Mouse (Mus musculus): ENCODE measurements around the gene Ptpn23. TPM values are rescaled to one million over a fixed set of nuclear protein-coding genes. Genes with fewer than 3 reads are reported as not detected.

Gene Ptpn23
- 6.7 TPM for polyA plus RNA-seq (2017; shearing (Covaris generic))

DNA sequence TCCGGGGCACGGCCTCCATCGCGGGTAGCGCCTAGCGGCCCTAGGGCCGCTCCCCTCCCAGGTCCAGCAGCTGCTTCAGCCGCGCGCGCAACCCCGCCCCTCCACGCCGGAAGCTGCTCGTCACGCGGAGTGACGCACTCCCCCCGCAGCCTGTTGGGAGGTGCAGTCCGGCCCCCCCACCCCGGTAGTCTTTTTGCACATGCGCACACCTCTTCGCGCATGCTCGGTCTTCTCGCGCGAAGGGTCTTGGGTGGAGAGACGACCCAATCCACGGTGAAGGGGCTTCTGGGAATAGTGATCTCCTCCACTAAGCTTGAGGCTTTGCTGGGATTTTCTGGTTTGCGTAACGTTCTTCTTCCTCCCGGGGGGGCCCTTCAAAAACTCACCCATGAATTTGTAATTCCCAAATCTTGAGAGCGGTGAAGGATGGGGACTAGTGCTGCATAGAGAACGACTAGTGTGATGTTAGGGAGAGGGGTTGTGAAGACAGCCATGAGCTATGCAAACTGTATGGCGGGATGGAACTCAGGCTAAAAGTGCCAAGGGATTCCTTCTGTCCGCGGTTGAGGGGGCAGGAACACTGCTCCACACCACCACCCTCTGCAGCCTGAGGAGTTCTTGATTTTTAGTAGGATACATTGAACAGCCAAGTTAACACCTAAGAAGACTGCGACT is at the start of gene Ptpn23:
Gene Ptpn23, minus strand, starts transcription at position 115 of the 675 bp plus-strand sequence.

DNA sequence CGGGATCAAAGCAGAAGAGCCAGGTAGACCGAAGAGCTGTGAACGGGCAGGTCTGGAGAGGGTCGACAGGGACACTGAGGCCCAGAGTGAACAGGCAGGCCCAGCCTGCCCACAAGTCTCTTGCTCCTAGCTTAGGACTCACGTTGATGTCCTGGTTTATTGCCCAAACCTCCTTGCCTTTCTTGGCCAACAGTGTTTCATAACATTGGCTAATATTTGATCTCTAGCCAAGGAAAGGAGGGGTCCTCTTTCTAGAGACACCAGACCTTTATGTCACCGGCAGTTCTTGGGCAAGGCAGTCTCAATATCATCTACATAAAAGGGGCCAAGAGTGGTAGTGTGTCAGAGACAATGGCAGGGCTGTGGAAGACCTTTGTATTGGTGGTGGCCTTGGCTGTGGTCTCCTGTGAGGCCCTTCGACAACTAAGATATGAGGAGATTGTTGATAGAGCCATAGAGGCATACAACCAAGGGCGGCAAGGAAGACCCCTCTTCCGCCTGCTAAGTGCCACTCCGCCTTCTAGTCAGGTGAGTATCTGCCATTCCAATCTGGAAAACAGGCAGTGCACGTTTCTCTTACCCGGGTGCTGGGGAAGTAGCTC is 11.6 kb upstream of the Ptpn23 start, which contains the start of gene Ngp:
Gene Ngp, plus strand, starts transcription at position 237 of the 602 bp plus-strand sequence.

Other genes with a start within 250 kb of the Ptpn23 start
- 0.54 TPM for gene Cspg5, start 164.4 kb downstream of the Ptpn23 start, polyA plus RNA-seq (2017; shearing (Covaris generic))
- gene Elp6, start 103.0 kb downstream of the Ptpn23 start, polyA plus RNA-seq (2017; shearing (Covaris generic)), result 7.8 TPM
- 49.6 TPM for gene Scap, start 74.9 kb downstream of the Ptpn23 start, polyA plus RNA-seq (2017; shearing (Covaris generic))
- not detected for gene Ngp, start 11.5 kb upstream of the Ptpn23 start, polyA plus RNA-seq (2017; shearing (Covaris generic))
- 12.0 TPM for gene Klhl18, start 68.5 kb upstream of the Ptpn23 start, polyA plus RNA-seq (2017; shearing (Covaris generic))
- gene Kif9, start 68.7 kb upstream of the Ptpn23 start, polyA plus RNA-seq (2017; shearing (Covaris generic)), result 0.25 TPM
- gene Setd2, start 124.4 kb upstream of the Ptpn23 start, polyA plus RNA-seq (2017; shearing (Covaris generic)), result 37.8 TPM
- gene Nradd, start 216.2 kb upstream of the Ptpn23 start, polyA plus RNA-seq (2017; shearing (Covaris generic)), result 1.8 TPM
- gene Nbeal2, start 245.9 kb upstream of the Ptpn23 start, polyA plus RNA-seq (2017; shearing (Covaris generic)), result 74.0 TPM
- gene Ccdc12, start 248.3 kb upstream of the Ptpn23 start, polyA plus RNA-seq (2017; shearing (Covaris generic)), result 179 TPM